Mouse (Mus musculus): ENCODE measurements around the gene Phyhd1. TPM values are rescaled to one million over a fixed set of nuclear protein-coding genes. Genes with fewer than 3 reads are reported as not detected.

Gene Phyhd1
- total RNA-seq, 2 experiments from 2014 or later: 96.9 to 120 TPM

Other genes with a start within 250 kb of the Phyhd1 start
- gene Wdr34, start 217.3 kb upstream of the Phyhd1 start, total RNA-seq (2021): 1 to 10 TPM; 6.4 to 8.2 TPM
- gene Set, start 208.8 kb upstream of the Phyhd1 start, total RNA-seq (2021): 100 to 1,000 TPM in 1 of 2 experiments, 10 to 100 TPM in 1; 87.1 to 103 TPM
- gene Pkn3, start 188.5 kb upstream of the Phyhd1 start, total RNA-seq (2021): 10 to 100 TPM in 1 of 2 experiments, 1 to 10 TPM in 1; 8.3 to 11.5 TPM
- gene Zdhhc12, start 172.6 kb upstream of the Phyhd1 start, total RNA-seq (2021): 1 to 10 TPM; 4.1 to 4.7 TPM
- gene Zer1, start 141.6 kb upstream of the Phyhd1 start, total RNA-seq (2021): 10 to 100 TPM; 24.3 to 27.3 TPM
- 10 to 100 TPM; 17.5 to 18.0 TPM for gene Tbc1d13, start 132.5 kb upstream of the Phyhd1 start, total RNA-seq (2021)
- gene Endog, start 94.7 kb upstream of the Phyhd1 start, total RNA-seq (2021): 10 to 100 TPM; 91.8 to 92.4 TPM
- gene Spout1, start 87.7 kb upstream of the Phyhd1 start, total RNA-seq (2021): 1 to 10 TPM; 5.8 to 6.0 TPM
- gene Kyat1, start 60.4 kb upstream of the Phyhd1 start, total RNA-seq (2021): 10 to 100 TPM; 40.9 to 42.8 TPM
- gene Lrrc8a, start 28.5 kb upstream of the Phyhd1 start, total RNA-seq (2021): 10 to 100 TPM; 56.7 to 67.8 TPM
- gene Gm28035, start 25.6 kb upstream of the Phyhd1 start, total RNA-seq (2021): 1 to 10 TPM; 4.5 to 5.5 TPM
- gene Gm28038, start 14.8 kb downstream of the Phyhd1 start, total RNA-seq (2021): 1 to 10 TPM in 1 of 2 experiments, under 1 TPM in 1; 0.92 to 3.1 TPM
- gene Dolk, start 20.1 kb downstream of the Phyhd1 start, total RNA-seq (2021): 10 to 100 TPM; 22.4 to 24.7 TPM
- 10 to 100 TPM; 17.0 to 20.5 TPM for gene Nup188, start 20.2 kb downstream of the Phyhd1 start, total RNA-seq (2021)
- 10 to 100 TPM; 41.9 to 43.1 TPM for gene Sh3glb2, start 93.1 kb downstream of the Phyhd1 start, total RNA-seq (2021)
- gene Miga2, start 98.0 kb downstream of the Phyhd1 start, total RNA-seq (2021): 10 to 100 TPM; 62.9 to 69.4 TPM
- gene Dolpp1, start 126.1 kb downstream of the Phyhd1 start, total RNA-seq (2021): 1 to 10 TPM; 7.6 to 8.8 TPM
- gene Crat, start 149.6 kb downstream of the Phyhd1 start, total RNA-seq (2021): 100 to 1,000 TPM; 496 to 534 TPM
- 10 to 100 TPM; 82.9 to 85.1 TPM for gene Ptpa, start 149.8 kb downstream of the Phyhd1 start, total RNA-seq (2021)
- gene Ier5l, start 208.0 kb downstream of the Phyhd1 start, total RNA-seq (2021): 1 to 10 TPM; 4.6 to 5.6 TPM